Comparison of ENCODE assay signal across 9 mouse cellular contexts in the genomic region with DNA sequence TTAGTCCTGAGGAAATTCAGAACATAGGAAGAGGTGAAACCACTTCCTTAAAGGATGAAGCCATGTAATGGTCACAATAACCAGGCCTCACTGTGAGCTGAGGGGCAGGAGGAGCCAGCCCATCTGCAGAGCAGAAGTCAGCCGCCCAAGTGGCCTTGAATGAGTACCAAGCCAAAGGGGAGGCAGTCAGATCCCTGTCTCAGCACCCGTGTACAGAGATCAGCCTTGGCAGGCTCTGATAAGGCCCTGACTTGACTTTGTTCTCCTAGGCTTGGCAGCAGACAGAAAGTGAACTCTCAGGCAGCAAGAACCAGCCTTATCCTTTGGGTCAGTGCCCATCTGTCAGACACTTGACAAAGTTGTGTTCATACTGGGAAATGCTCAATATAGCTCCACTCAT. TPM values are rescaled to one million over a fixed set of nuclear protein-coding genes. Genes with fewer than 3 reads are reported as not detected.
DNase-seq lines count a peak whose midpoint lies in the region; ATAC-seq and TF ChIP-seq lines count a peak whose summit lies in the region.
"Had no signal": no experiment of that assay in that cellular context is flagged by ENCODE, and none has a peak within 500 bp of the region (broad histone marks: within the 10 kb centered on the region; RNA-seq: fewer than 3 reads in every experiment).

No protein-coding gene starts in this region.

- H3K9ac ChIP-seq in liver, embryonic 15.5 days: no peak overlapping the region
- H3K9ac ChIP-seq in midbrain, embryonic 15.5 days: no peak overlapping the region

- no peak overlapping the region for H3K4me3 ChIP-seq in G1E (ENCODE audit: low read depth, low read length)
- H3K4me3 ChIP-seq in liver, embryonic 15.5 days (replicated peaks): no peak overlapping the region
- H3K4me3 ChIP-seq in midbrain, embryonic 15.5 days: no peak overlapping the region

- peaks cover 60% of the 10 kb centered on the region for H3K36me3 ChIP-seq in G1E (replicated peaks)
- peaks cover 40% of the 10 kb centered on the region for H3K36me3 ChIP-seq in liver, embryonic 15.5 days (replicated peaks)
- peaks cover 9% of the 10 kb centered on the region; the same call in 1 of the 2 replicates for H3K36me3 ChIP-seq in midbrain, embryonic 15.5 days (replicated peaks)

- no peaks in the 10 kb centered on the region for H3K9me3 ChIP-seq in G1E (replicated peaks)
- no peaks in the 10 kb centered on the region for H3K9me3 ChIP-seq in liver, embryonic 15.5 days (replicated peaks)
- no peaks in the 10 kb centered on the region for H3K9me3 ChIP-seq in midbrain, embryonic 15.5 days

- H3K4me2 ChIP-seq in liver, embryonic 15.5 days: no peak overlapping the region
- H3K4me2 ChIP-seq in midbrain, embryonic 15.5 days: no peak overlapping the region

- H3K4me1 ChIP-seq in G1E (ENCODE audit: insufficient read depth, low read depth, low read length): peaks cover 63% of the 10 kb centered on the region
- peaks cover 63% of the 10 kb centered on the region for H3K4me1 ChIP-seq in liver, embryonic 15.5 days (replicated peaks)
- H3K4me1 ChIP-seq in midbrain, embryonic 15.5 days: no peaks in the 10 kb centered on the region

- no peaks in the 10 kb centered on the region for H3K27me3 ChIP-seq in G1E (ENCODE audit: insufficient read depth, low read length)
- no peaks in the 10 kb centered on the region for H3K27me3 ChIP-seq in liver, embryonic 15.5 days
- H3K27me3 ChIP-seq in midbrain, embryonic 15.5 days (replicated peaks): no peaks in the 10 kb centered on the region

- ATAC-seq in G1E (ENCODE audit: extremely low read depth, insufficient number of reproducible peaks, low FRiP score, poor library complexity, severe bottlenecking): peak; percentile 18; the same call in 1 of the 2 replicates
- peak; percentile 61 for ATAC-seq in erythroid progenitor cell, adult 5-6 weeks (replicated peaks; ENCODE audit: low FRiP score, poor library complexity, severe bottlenecking)
- ATAC-seq in liver, embryonic 15.5 days (ENCODE audit: insufficient read depth): peak; percentile 58
- ATAC-seq in midbrain, embryonic 15.5 days (replicated peaks): no peak

- no peak for TF ChIP-seq CTCF in G1E (IDR thresholded peaks at IDR 0.05; ENCODE audit: low read depth, low read length)

- DNase-seq in 3T3-L1 (ENCODE audit: low read depth, low spot score) (peak; percentile 32), G1E (ENCODE audit: low spot score) (no peak)
- no peak for DNase-seq in gastrocnemius, postnatal 4 days (ENCODE audit: low spot score in 2 of 2)
- no peak for DNase-seq in cerebellum, adult 8-10 months
- DNase-seq: cerebellum, adult 18-20 months; kidney, postnatal 10 days had no signal

- peak overlapping the region; percentile 70 for H3K27ac ChIP-seq in liver, embryonic 15.5 days (replicated peaks)
- no peak overlapping the region for H3K27ac ChIP-seq in midbrain, embryonic 15.5 days

- 0% methylated on average over 2 of the region's 2 CpGs for WGBS in liver, embryonic 15.5 days (ENCODE audit: insufficient replicate concordance)
- 86% methylated on average over 2 of the region's 2 CpGs for WGBS in midbrain, embryonic 15.5 days

RNA-seq across cellular contexts. Expression of a gene that starts 29.1 kb away (rescaled TPM):
- total RNA-seq in G1E (2014; fragmentation: Nextera tagmentation) (182 and 191 TPM in 2 replicates), G1E (2017) (168 and 171 TPM in 2 replicates)
- polyA plus RNA-seq in G1E (2012): 69.7 and 98.8 TPM in 2 replicates
- total RNA-seq in erythroid progenitor cell, adult 5-6 weeks (2015; ENCODE audit: low replicate concordance): 53.7 and 60.2 TPM in 2 replicates
- 68.7 and 75.5 TPM in 2 replicates for total RNA-seq in erythroid progenitor cell, adult 5-6 weeks (2017; ENCODE audit: low replicate concordance)
- 117 and 136 TPM in 2 replicates for polyA plus RNA-seq in liver, embryonic 15.5 days (2015; fragmentation: Nextera tagmentation; extraction: Ambion mirVana)
- 1,000 to 10,000 TPM; 7,029 to 7,975 TPM for total RNA-seq in gastrocnemius, postnatal 4 days (2021)
- 146 and 151 TPM in 2 replicates for polyA plus RNA-seq in midbrain, embryonic 15.5 days (2015; fragmentation: Nextera tagmentation; extraction: Ambion mirVana)

RNA-seq across cellular contexts. Expression of a gene that starts 44.8 kb away (rescaled TPM):
- total RNA-seq in G1E (2014; fragmentation: Nextera tagmentation) (10.9 and 14.2 TPM in 2 replicates), G1E (2017) (13.4 and 16.4 TPM in 2 replicates)
- polyA plus RNA-seq in G1E (2012): 4.7 and 7.6 TPM in 2 replicates
- total RNA-seq in erythroid progenitor cell, adult 5-6 weeks (2015; ENCODE audit: low replicate concordance): 8.8 and 18.7 TPM in 2 replicates
- total RNA-seq in erythroid progenitor cell, adult 5-6 weeks (2017; ENCODE audit: low replicate concordance): 7.7 and 12.5 TPM in 2 replicates
- 4.7 and 4.8 TPM in 2 replicates for polyA plus RNA-seq in liver, embryonic 15.5 days (2015; fragmentation: Nextera tagmentation; extraction: Ambion mirVana)
- 10 to 100 TPM; 13.5 to 17.5 TPM for total RNA-seq in gastrocnemius, postnatal 4 days (2021)
- 10.8 and 11.2 TPM in 2 replicates for polyA plus RNA-seq in midbrain, embryonic 15.5 days (2015; fragmentation: Nextera tagmentation; extraction: Ambion mirVana)

Comparison
In these comparisons a context has a peak if more than half of its experiments do, and no peak if none do; other contexts are left out.
1. RNA of a gene that starts 29.1 kb away (total RNA-seq): 7,029 to 7,975 TPM in gastrocnemius, postnatal 4 days; 168 to 191 TPM in G1E and 53.7 to 75.5 TPM in erythroid progenitor cell, adult 5-6 weeks; every median in the first group is over 10 times any median in the second.